In genomic region chr6:115506425-115506824, GRCm38 (mm10) we compare ENCODE assay signal across 22 mouse cellular contexts. TPM values are rescaled to one million over a fixed set of nuclear protein-coding genes. Genes with fewer than 3 reads are reported as not detected.
DNase-seq lines count a peak whose midpoint lies in the region; ATAC-seq and TF ChIP-seq lines count a peak whose summit lies in the region.
"Had no signal": no experiment of that assay in that cellular context is flagged by ENCODE, and none has a peak within 500 bp of the region (broad histone marks: within the 10 kb centered on the region; RNA-seq: fewer than 3 reads in every experiment).

No protein-coding gene starts in this region.

- H3K9me3 ChIP-seq in liver, postnatal 0 days (ENCODE audit: low read length): no peaks in the 10 kb centered on the region
- H3K9me3 ChIP-seq: G1E had no signal

- H3K27me3 ChIP-seq in liver, adult 2 months (ENCODE audit: control insufficient read depth, insufficient read depth, low read length): no peaks in the 10 kb centered on the region
- H3K27me3 ChIP-seq in liver, postnatal 0 days (ENCODE audit: insufficient read depth, low read length): no peaks in the 10 kb centered on the region
- H3K27me3 ChIP-seq: CH12.LX, Patski had no signal

- no peak overlapping the region for H3K4me3 ChIP-seq in liver, adult 2 months (ENCODE audit: insufficient read depth, low read depth, low read length)
- H3K4me3 ChIP-seq in liver, postnatal 0 days (ENCODE audit: low read depth, low read length): no peak overlapping the region
- H3K4me3 ChIP-seq in brown adipose tissue, adult 24 weeks (ENCODE audit: insufficient read depth, low read depth, low read length): no peak overlapping the region

- no peak overlapping the region for H3K4me2 ChIP-seq in liver, postnatal 0 days (ENCODE audit: low read depth, low read length)

- TF ChIP-seq CTCF in liver, adult 2 months (IDR thresholded peaks at IDR 0.05; ENCODE audit: low read depth, low read length): no peak
- no peak for TF ChIP-seq CTCF in liver, postnatal 0 days (IDR thresholded peaks at IDR 0.05; ENCODE audit: low read depth)

- H3K36me3 ChIP-seq in liver, adult 2 months (ENCODE audit: control insufficient read depth, insufficient read depth, low read length): no peaks in the 10 kb centered on the region
- H3K36me3 ChIP-seq in liver, postnatal 0 days (replicated peaks; ENCODE audit: insufficient read depth, low read length): no peaks in the 10 kb centered on the region
- H3K36me3 ChIP-seq: G1E had no signal

- H3K27ac ChIP-seq in liver, adult 2 months (replicated peaks; ENCODE audit: insufficient read depth, low read depth, low read length): no peak overlapping the region
- no peak overlapping the region for H3K27ac ChIP-seq in liver, postnatal 0 days (ENCODE audit: low read depth)
- H3K27ac ChIP-seq in brown adipose tissue, adult 24 weeks (replicated peaks; ENCODE audit: low read depth, low read length): peak overlapping the region; percentile 49

- no peaks in the 10 kb centered on the region for H3K79me2 ChIP-seq in liver, adult 2 months (ENCODE audit: control insufficient read depth, insufficient read depth, low read length)

- no peak for ATAC-seq in liver, postnatal 0 days
- ATAC-seq in granulocyte monocyte progenitor cell, adult 5-6 weeks (replicated peaks; ENCODE audit: poor library complexity, severe bottlenecking): no peak
- ATAC-seq: activated CD4-positive, CD25-positive, alpha-beta regulatory T cell, adult 4 months; CD4-positive, CD25-positive, alpha-beta regulatory T cell, adult 4 months; Patski had no signal

- H3K4me1 ChIP-seq in liver, adult 2 months (ENCODE audit: control insufficient read depth, insufficient read depth, low read length): 0 out of 2 replicates have a peak, but pooled peaks cover 2% of the 10 kb centered on the region
- H3K4me1 ChIP-seq in liver, postnatal 0 days (ENCODE audit: insufficient read depth): no peaks in the 10 kb centered on the region
- H3K4me1 ChIP-seq in brown adipose tissue, adult 24 weeks (ENCODE audit: control insufficient read depth, insufficient read depth, insufficient read length, low read length): peaks cover 10% of the 10 kb centered on the region; the same call in 1 of the 2 replicates

- WGBS in liver, adult 2 months: 47% methylated on average over 1 of the region's 1 CpGs
- 59% methylated on average over 1 of the region's 1 CpGs for WGBS in liver, postnatal 0 days (ENCODE audit: insufficient replicate concordance)

- no peak for TF ChIP-seq EP300 in liver, postnatal 0 days (IDR thresholded peaks at IDR 0.05; ENCODE audit: low read depth)

- DNase-seq in heart, adult 11 months: peak; percentile 83
- DNase-seq in heart, postnatal 4 days: no peak
- peak; percentile 62 for DNase-seq in liver, adult 2 months (ENCODE audit: extremely low read depth, low read depth, low spot score)
- DNase-seq in liver, postnatal 0 days: no peak
- DNase-seq: adrenal gland, adult 2 months; adrenal gland, adult 8-10 months; adrenal gland, postnatal 10 days; adrenal gland, postnatal 14 days; adrenal gland, postnatal 25 days; adrenal gland, postnatal 36 days; B cell, adult 2 months; cerebellum, adult 11 months; cerebellum, adult 11-12 months; cerebellum, adult 18-20 months; cerebellum, adult 2 months had no signal

- TF ChIP-seq POLR2A in liver, adult 2 months (IDR thresholded peaks at IDR 0.05; ENCODE audit: extremely low read depth, insufficient read depth, low read length): no peak

- no peak overlapping the region for H3K9ac ChIP-seq in liver, adult 2 months (ENCODE audit: low read depth, low read length)
- no peak overlapping the region for H3K9ac ChIP-seq in liver, postnatal 0 days (replicated peaks)

RNA-seq across cellular contexts. Expression of gene Tsen2, which starts 38.0 kb away (rescaled TPM):
- 10 to 100 TPM; 10.1 to 11.3 TPM for total RNA-seq in heart, postnatal 4 days (2021)
- 4.1 and 5.6 TPM in 2 replicates for total RNA-seq in liver, adult 2 months (2014; rRNA removed)
- 2.8 and 3.4 TPM in 2 replicates for polyA plus RNA-seq in liver, adult 2 months (2012; rRNA removed)
- 7.1 and 7.5 TPM in 2 replicates for polyA plus RNA-seq in liver, postnatal 0 days (2015; fragmentation: Nextera tagmentation; extraction: Ambion mirVana)
- 9.7 and 10.0 TPM in 2 replicates for polyA plus RNA-seq in brown adipose tissue, adult 24 weeks (2012; ENCODE audit: insufficient read depth, insufficient read length, missing spikeins)
- 9.4 and 16.0 TPM in 2 replicates for total RNA-seq in granulocyte monocyte progenitor cell, adult 5-6 weeks (2014; fragmentation: Nextera tagmentation)
- 23.1 and 24.3 TPM in 2 replicates for total RNA-seq in granulocyte monocyte progenitor cell, adult 5-6 weeks (2017)

Comparison
In these comparisons a context has a peak if more than half of its experiments do, and no peak if none do; other contexts are left out.
1. DNase-seq: peak in heart, adult 11 months (single experiment) and liver, adult 2 months (single experiment); none in heart, postnatal 4 days (single experiment) and liver, postnatal 0 days (single experiment).